33 mouse cellular contexts compared by ENCODE assay signal in genomic region chr7:127114920-127115319, GRCm38 (mm10). TPM values are rescaled to one million over a fixed set of nuclear protein-coding genes. Genes with fewer than 3 reads are reported as not detected.
"Had no signal": no experiment of that assay in that cellular context is flagged by ENCODE, and none has a peak within 500 bp of the region (broad histone marks: within the 10 kb centered on the region; RNA-seq: fewer than 3 reads in every experiment).

No protein-coding gene starts in this region.

- H3K27me3 ChIP-seq: embryonic facial prominence, embryonic 12.5 days; forebrain, embryonic 15.5 days had no signal

- ATAC-seq: forebrain, embryonic 13.5 days; forebrain, embryonic 14.5 days; forebrain, embryonic 15.5 days; forebrain, embryonic 16.5 days; forebrain, postnatal 0 days had no signal

- H3K9ac ChIP-seq: embryonic facial prominence, embryonic 12.5 days; embryonic facial prominence, embryonic 13.5 days; embryonic facial prominence, embryonic 15.5 days; forebrain, embryonic 12.5 days; forebrain, embryonic 13.5 days; forebrain, embryonic 15.5 days; forebrain, postnatal 0 days had no signal

- H3K4me2 ChIP-seq: embryonic facial prominence, embryonic 12.5 days; embryonic facial prominence, embryonic 13.5 days; embryonic facial prominence, embryonic 15.5 days; forebrain, embryonic 12.5 days; forebrain, embryonic 13.5 days; forebrain, embryonic 15.5 days had no signal

- H3K4me3 ChIP-seq: embryonic facial prominence, embryonic 10.5 days; embryonic facial prominence, embryonic 12.5 days; embryonic facial prominence, embryonic 13.5 days; embryonic facial prominence, embryonic 15.5 days; erythroblast, embryonic 14.5 days; forebrain, embryonic 10.5 days; forebrain, embryonic 12.5 days; forebrain, embryonic 13.5 days; forebrain, embryonic 15.5 days; gastrocnemius, adult 2 months; heart, adult 2 months had no signal

- DNase-seq: cerebellum, adult 18-20 months; cerebellum, adult 2 months; cerebellum, adult 8-10 months; cerebellum, adult 9-10 months; cerebellum, adult 9-11 months; cerebellum, postnatal 10 days; cerebellum, postnatal 14 days; cerebellum, postnatal 25 days; cerebellum, postnatal 36 days; embryo, embryonic 11 days; forebrain, postnatal 0 days; gastrocnemius, adult 2 months; gastrocnemius, postnatal 10 days; gastrocnemius, postnatal 14 days; gastrocnemius, postnatal 25 days; gastrocnemius, postnatal 36 days; heart, adult 2 months had no signal

- H3K9me3 ChIP-seq: embryonic facial prominence, embryonic 10.5 days; embryonic facial prominence, embryonic 12.5 days; embryonic facial prominence, embryonic 13.5 days; embryonic facial prominence, embryonic 15.5 days; forebrain, embryonic 10.5 days; forebrain, embryonic 12.5 days; forebrain, embryonic 13.5 days; forebrain, embryonic 15.5 days had no signal

- H3K27ac ChIP-seq: embryonic facial prominence, embryonic 10.5 days; embryonic facial prominence, embryonic 12.5 days; embryonic facial prominence, embryonic 13.5 days; embryonic facial prominence, embryonic 15.5 days; forebrain, embryonic 10.5 days; forebrain, embryonic 12.5 days; forebrain, embryonic 13.5 days; forebrain, embryonic 15.5 days; gastrocnemius, adult 2 months; heart, adult 2 months had no signal

- H3K36me3 ChIP-seq: embryonic facial prominence, embryonic 10.5 days; embryonic facial prominence, embryonic 12.5 days; embryonic facial prominence, embryonic 13.5 days; embryonic facial prominence, embryonic 15.5 days; forebrain, embryonic 10.5 days; forebrain, embryonic 12.5 days; forebrain, embryonic 15.5 days had no signal

RNA-seq across cellular contexts. Expression of gene Qprt, which starts 7.1 kb away (rescaled TPM):
- total RNA-seq: heart, adult 2 months had no signal

RNA-seq across cellular contexts. Expression of gene Spn, which starts 22.7 kb away (rescaled TPM):
- polyA plus RNA-seq: embryonic facial prominence, embryonic 11.5 days; embryonic facial prominence, embryonic 12.5 days; forebrain, embryonic 14.5 days; forebrain, embryonic 15.5 days had no signal

RNA-seq across cellular contexts. Expression of gene Zg16, which starts 27.8 kb away (rescaled TPM):
- total RNA-seq: forebrain, postnatal 0 days; gastrocnemius, adult 18-20 months; gastrocnemius, adult 2 months; gastrocnemius, adult 8-10 months; gastrocnemius, postnatal 10 days; gastrocnemius, postnatal 14 days; gastrocnemius, postnatal 25 days; gastrocnemius, postnatal 36 days; heart, adult 2 months had no signal
- polyA plus RNA-seq: embryonic facial prominence, embryonic 10.5 days; embryonic facial prominence, embryonic 11.5 days; embryonic facial prominence, embryonic 12.5 days; embryonic facial prominence, embryonic 13.5 days; embryonic facial prominence, embryonic 14.5 days; embryonic facial prominence, embryonic 15.5 days; erythroblast, embryonic 14.5 days; forebrain, embryonic 10.5 days; forebrain, embryonic 11.5 days; forebrain, embryonic 12.5 days; forebrain, embryonic 13.5 days; forebrain, embryonic 14.5 days; forebrain, embryonic 15.5 days; forebrain, embryonic 16.5 days; forebrain, postnatal 0 days; heart, adult 2 months had no signal
